In the genomic region with DNA sequence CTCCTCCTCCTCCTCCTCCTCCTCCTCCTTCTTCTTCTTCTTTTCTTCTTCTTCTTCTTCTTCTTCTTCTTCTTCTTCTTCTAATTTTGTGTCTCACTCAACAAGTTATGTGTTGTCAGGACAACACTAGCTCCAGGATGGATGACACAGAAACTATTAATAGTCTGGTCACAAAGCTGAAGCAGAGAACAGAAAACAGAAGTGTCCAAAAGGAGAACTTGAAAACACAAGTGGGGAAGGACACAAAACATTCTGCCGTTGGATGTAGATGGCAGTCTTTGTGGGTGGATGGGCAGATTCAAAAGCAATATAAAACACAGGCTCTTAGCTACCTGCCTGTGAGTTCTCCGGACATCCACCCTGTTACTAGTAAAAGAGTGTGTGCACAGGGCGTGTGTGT, we compare ENCODE assay signal across 14 mouse cellular contexts.
DNase-seq lines count a peak whose midpoint lies in the region; ATAC-seq and TF ChIP-seq lines count a peak whose summit lies in the region.
"Had no signal": no experiment of that assay in that cellular context is flagged by ENCODE, and none has a peak within 500 bp of the region (broad histone marks: within the 10 kb centered on the region; RNA-seq: fewer than 3 reads in every experiment).

No protein-coding gene starts in this region.

- WGBS in lung, postnatal 0 days = 48% methylated on average over 3 of the region's 3 CpGs
- WGBS in heart, embryonic 12.5 days = 33% methylated on average over 3 of the region's 3 CpGs

- no peak for TF ChIP-seq CTCF in lung, postnatal 0 days (IDR thresholded peaks at IDR 0.05)

- H3K27ac ChIP-seq in lung, postnatal 0 days (ENCODE audit: low read length) = no peak overlapping the region
- H3K27ac ChIP-seq in heart, embryonic 12.5 days (ENCODE audit: poor library complexity, severe bottlenecking) = peak overlapping the region; percentile 80
- H3K27ac ChIP-seq: intestine, embryonic 15.5 days; limb, embryonic 13.5 days; neural tube, embryonic 13.5 days had no signal

- H3K9me3 ChIP-seq in lung, postnatal 0 days (ENCODE audit: low read length) = no peaks in the 10 kb centered on the region
- no peaks in the 10 kb centered on the region for H3K9me3 ChIP-seq in heart, embryonic 12.5 days (replicated peaks)
- H3K9me3 ChIP-seq: intestine, embryonic 15.5 days; limb, embryonic 13.5 days; neural tube, embryonic 13.5 days had no signal

- H3K9ac ChIP-seq in lung, postnatal 0 days (replicated peaks; ENCODE audit: low read depth) = no peak overlapping the region
- peak overlapping the region; percentile 5; the same call in 1 of the 2 replicates for H3K9ac ChIP-seq in heart, embryonic 12.5 days
- H3K9ac ChIP-seq: intestine, embryonic 15.5 days; neural tube, embryonic 13.5 days had no signal

- peak; percentile 92 for DNase-seq in heart, adult 11 months
- no peak for DNase-seq in heart, postnatal 4 days
- peak; percentile 38 for DNase-seq in lung, postnatal 0 days (ENCODE audit: low spot score)
- DNase-seq in lung, adult 18-20 months = no peak
- DNase-seq in naive thymus-derived CD4-positive, alpha-beta T cell, adult 2 months (ENCODE audit: low read depth) = peak; percentile 5
- no peak for DNase-seq in frontal cortex, postnatal 25 days (ENCODE audit: low spot score in 2 of 2)
- no peak for DNase-seq in ovary, adult 18-20 months (ENCODE audit: low spot score)
- DNase-seq: gastrocnemius, adult 2 months; right cerebral cortex, postnatal 25 days had no signal

- ATAC-seq in lung, postnatal 0 days = no peak
- ATAC-seq in heart, embryonic 12.5 days (ENCODE audit: insufficient number of reproducible peaks, low FRiP score) = no peak
- ATAC-seq: intestine, embryonic 15.5 days had no signal

- no peaks in the 10 kb centered on the region for H3K27me3 ChIP-seq in lung, postnatal 0 days (replicated peaks; ENCODE audit: insufficient read depth, low read length)
- H3K27me3 ChIP-seq in heart, embryonic 12.5 days (replicated peaks) = no peaks in the 10 kb centered on the region
- H3K27me3 ChIP-seq: intestine, embryonic 15.5 days; limb, embryonic 13.5 days; neural tube, embryonic 13.5 days had no signal

- no peaks in the 10 kb centered on the region for H3K36me3 ChIP-seq in lung, postnatal 0 days (ENCODE audit: insufficient read depth, low read length)
- no peaks in the 10 kb centered on the region for H3K36me3 ChIP-seq in heart, embryonic 12.5 days
- H3K36me3 ChIP-seq: intestine, embryonic 15.5 days; limb, embryonic 13.5 days had no signal

- no peaks in the 10 kb centered on the region for H3K4me1 ChIP-seq in lung, postnatal 0 days (ENCODE audit: insufficient read depth, low read depth, low read length)
- H3K4me1 ChIP-seq in heart, embryonic 12.5 days (replicated peaks) = peaks cover 5% of the 10 kb centered on the region; the same call in 1 of the 2 replicates
- H3K4me1 ChIP-seq: intestine, embryonic 15.5 days had no signal

- no peak overlapping the region for H3K4me3 ChIP-seq in lung, postnatal 0 days (ENCODE audit: low read depth, low read length)
- H3K4me3 ChIP-seq in heart, embryonic 12.5 days = 0 out of 2 replicates have a peak overlapping the region, but pooled peaks have one; percentile 3
- H3K4me3 ChIP-seq: erythroblast, embryonic 14.5 days; intestine, embryonic 15.5 days; limb, embryonic 13.5 days; neural tube, embryonic 13.5 days had no signal

- no peak for TF ChIP-seq EP300 in lung, postnatal 0 days (IDR thresholded peaks at IDR 0.05)

- H3K4me2 ChIP-seq in lung, postnatal 0 days (replicated peaks; ENCODE audit: low read depth, low read length) = no peak overlapping the region
- peak overlapping the region; percentile 52 for H3K4me2 ChIP-seq in heart, embryonic 12.5 days
- H3K4me2 ChIP-seq: intestine, embryonic 15.5 days; limb, embryonic 13.5 days; neural tube, embryonic 13.5 days had no signal

Comparison
In these comparisons a context has a peak if more than half of its experiments do, and no peak if none do; other contexts are left out.
1. DNase-seq: peak in heart, adult 11 months (single experiment), lung, postnatal 0 days (single experiment) and naive thymus-derived CD4-positive, alpha-beta T cell, adult 2 months (single experiment); none in heart, postnatal 4 days (single experiment), lung, adult 18-20 months (0 of 2), frontal cortex, postnatal 25 days (0 of 2) and ovary, adult 18-20 months (single experiment).